24 mouse cellular contexts compared by ENCODE assay signal in genomic region chr5:26563291-26563690, GRCm38 (mm10).
DNase-seq lines count a peak whose midpoint lies in the region; ATAC-seq and TF ChIP-seq lines count a peak whose summit lies in the region.
"Had no signal": no experiment of that assay in that cellular context is flagged by ENCODE, and none has a peak within 500 bp of the region (broad histone marks: within the 10 kb centered on the region; RNA-seq: fewer than 3 reads in every experiment).

No protein-coding gene starts in this region.

- no peak overlapping the region for H3K27ac ChIP-seq in cerebellum, adult 2 months (ENCODE audit: insufficient read depth, low read length)
- no peak overlapping the region for H3K27ac ChIP-seq in lung, embryonic 14.5 days (ENCODE audit: low read depth)
- H3K27ac ChIP-seq in hindbrain, embryonic 10.5 days = no peak overlapping the region
- H3K27ac ChIP-seq: embryonic facial prominence, embryonic 12.5 days; embryonic facial prominence, embryonic 15.5 days; gastrocnemius, adult 2 months; hindbrain, embryonic 13.5 days; intestine, embryonic 15.5 days had no signal

- no peaks in the 10 kb centered on the region for H3K36me3 ChIP-seq in lung, embryonic 14.5 days (ENCODE audit: insufficient read depth)
- no peaks in the 10 kb centered on the region for H3K36me3 ChIP-seq in hindbrain, embryonic 10.5 days
- H3K36me3 ChIP-seq: embryonic facial prominence, embryonic 12.5 days; embryonic facial prominence, embryonic 15.5 days; G1E; hindbrain, embryonic 13.5 days; intestine, embryonic 15.5 days had no signal

- no peaks in the 10 kb centered on the region for H3K27me3 ChIP-seq in cerebellum, adult 2 months (ENCODE audit: control insufficient read depth, insufficient read depth, low read length)
- H3K27me3 ChIP-seq in lung, embryonic 14.5 days (ENCODE audit: insufficient read depth, low read length) = no peaks in the 10 kb centered on the region
- H3K27me3 ChIP-seq in hindbrain, embryonic 10.5 days (ENCODE audit: insufficient read depth, poor library complexity, severe bottlenecking) = no peaks in the 10 kb centered on the region
- H3K27me3 ChIP-seq: CH12.LX; embryonic facial prominence, embryonic 12.5 days; embryonic facial prominence, embryonic 15.5 days; hindbrain, embryonic 13.5 days; intestine, embryonic 15.5 days had no signal

- peaks cover 10% of the 10 kb centered on the region; the same call in 1 of the 2 replicates for H3K4me1 ChIP-seq in cerebellum, adult 2 months (ENCODE audit: control insufficient read depth, insufficient read depth, low read length)
- no peaks in the 10 kb centered on the region for H3K4me1 ChIP-seq in lung, embryonic 14.5 days (ENCODE audit: insufficient read depth)
- no peaks in the 10 kb centered on the region for H3K4me1 ChIP-seq in lung, adult 2 months (ENCODE audit: control insufficient read depth, insufficient read depth, low read length)
- no peaks in the 10 kb centered on the region for H3K4me1 ChIP-seq in hindbrain, embryonic 10.5 days (replicated peaks)
- H3K4me1 ChIP-seq: embryonic facial prominence, embryonic 12.5 days; embryonic facial prominence, embryonic 15.5 days; hindbrain, embryonic 13.5 days; intestine, embryonic 15.5 days had no signal

- H3K4me2 ChIP-seq in lung, embryonic 14.5 days = no peak overlapping the region
- H3K4me2 ChIP-seq: embryonic facial prominence, embryonic 12.5 days; embryonic facial prominence, embryonic 15.5 days; heart, embryonic 11.5 days; hindbrain, embryonic 13.5 days; intestine, embryonic 15.5 days had no signal

- DNase-seq in cerebellum, adult 2 months = peak; percentile 16 to 41
- DNase-seq in cerebellum, adult 8-10 months = no peak
- peak; percentile 28 to 52 for DNase-seq in cerebellum, postnatal 10 days
- DNase-seq in cerebellum, adult 18-20 months = no peak
- peak; percentile 5 for DNase-seq in lung, embryonic 14.5 days
- DNase-seq in lung, adult 2 months = no peak
- DNase-seq in hindbrain, embryonic 10.5 days (ENCODE audit: low spot score) = no peak
- DNase-seq: adrenal gland, adult 2 months; adrenal gland, postnatal 14 days; B cell, adult 2 months; forebrain, postnatal 0 days; gastrocnemius, adult 2 months; gastrocnemius, postnatal 14 days; heart, adult 11 months; kidney, adult 11 months had no signal

- H3K9ac ChIP-seq in lung, embryonic 14.5 days = no peak overlapping the region
- H3K9ac ChIP-seq: embryonic facial prominence, embryonic 12.5 days; embryonic facial prominence, embryonic 15.5 days; forebrain, postnatal 0 days; hindbrain, embryonic 13.5 days; intestine, embryonic 15.5 days had no signal

- no peak for ATAC-seq in lung, embryonic 14.5 days (ENCODE audit: insufficient read depth)
- ATAC-seq: forebrain, embryonic 14.5 days; forebrain, postnatal 0 days; hindbrain, embryonic 16.5 days; intestine, embryonic 15.5 days had no signal

- H3K9me3 ChIP-seq in lung, embryonic 14.5 days (ENCODE audit: low read depth, low read length) = no peaks in the 10 kb centered on the region
- H3K9me3 ChIP-seq in hindbrain, embryonic 10.5 days = 0 out of 2 replicates have a peak, but pooled peaks cover 4% of the 10 kb centered on the region
- H3K9me3 ChIP-seq: embryonic facial prominence, embryonic 12.5 days; embryonic facial prominence, embryonic 15.5 days; hindbrain, embryonic 13.5 days; intestine, embryonic 15.5 days had no signal

- H3K4me3 ChIP-seq in cerebellum, adult 2 months (replicated peaks; ENCODE audit: insufficient read depth, low read depth, low read length) = no peak overlapping the region
- no peak overlapping the region for H3K4me3 ChIP-seq in lung, embryonic 14.5 days (ENCODE audit: low read depth, low read length)
- H3K4me3 ChIP-seq in lung, adult 2 months (replicated peaks; ENCODE audit: extremely low read depth, low read depth, low read length) = no peak overlapping the region
- H3K4me3 ChIP-seq in hindbrain, embryonic 10.5 days = no peak overlapping the region
- H3K4me3 ChIP-seq: embryonic facial prominence, embryonic 12.5 days; embryonic facial prominence, embryonic 15.5 days; gastrocnemius, adult 2 months; hindbrain, embryonic 13.5 days; intestine, embryonic 15.5 days had no signal

- no peak for TF ChIP-seq CTCF in cerebellum, adult 2 months (IDR thresholded peaks at IDR 0.05; ENCODE audit: borderline replicate concordance, insufficient read depth, low read depth, low read length)
- TF ChIP-seq CTCF in lung, embryonic 14.5 days (IDR thresholded peaks at IDR 0.05; ENCODE audit: low read depth) = no peak
- no peak for TF ChIP-seq CTCF in lung, adult 2 months (IDR thresholded peaks at IDR 0.05; ENCODE audit: insufficient read depth, low read length)

- WGBS in cerebellum, adult 2 months = 31% methylated on average over 1 of the region's 1 CpGs
- 53% methylated on average over 1 of the region's 1 CpGs for WGBS in lung, embryonic 14.5 days
- 60% methylated on average over 1 of the region's 1 CpGs for WGBS in lung, adult 2 months
- 86% methylated on average over 1 of the region's 1 CpGs for WGBS in hindbrain, embryonic 10.5 days

- TF ChIP-seq POLR2A in cerebellum, adult 2 months (IDR thresholded peaks at IDR 0.05; ENCODE audit: borderline replicate concordance, insufficient read depth, low read length) = no peak
- no peak for TF ChIP-seq POLR2A in lung, adult 2 months (IDR thresholded peaks at IDR 0.05; ENCODE audit: borderline replicate concordance, extremely low read depth, low read depth, low read length)

Comparison
In these comparisons a context has a peak if more than half of its experiments do, and no peak if none do; other contexts are left out.
1. DNase-seq: peak in cerebellum, adult 2 months (2 of 2), cerebellum, postnatal 10 days (2 of 2) and lung, embryonic 14.5 days (single experiment); none in cerebellum, adult 8-10 months (single experiment), cerebellum, adult 18-20 months (0 of 2), lung, adult 2 months (single experiment) and hindbrain, embryonic 10.5 days (single experiment).